Mouse (Mus musculus): ENCODE measurements at regions not wholly inside any gene's neighbourhood (a gene's known extent, or its start where the extent isn't known, plus 50 kb on each side); places are given as distances from the start of the nearest gene placed in this dataset.
A peak's percentile ranks its signal among the peaks of the same experiment; 100 is the strongest.

GRCm38 (mm10) chr8:128559004-128559662, 126.3 kb upstream of the Itgb1 start:
- DNase-seq (ENCODE audit: low read depth): peak; percentile 19

- DNase-seq (ENCODE audit: low read depth): no peak
Observed at GRCm38 (mm10) chr8:128560418-128560817, 125.0 kb upstream of the Itgb1 start.

GRCm38 (mm10) chr8:128561016-128561415, 124.4 kb upstream of the Itgb1 start:
- no peak for DNase-seq (ENCODE audit: low read depth)

GRCm38 (mm10) chr8:128562625-128563024, 122.8 kb upstream of the Itgb1 start:
- no peak for DNase-seq (ENCODE audit: low read depth)

GRCm38 (mm10) chr8:128563744-128564143, 121.7 kb upstream of the Itgb1 start:
- DNase-seq (ENCODE audit: low read depth): no peak

- no peak for DNase-seq (ENCODE audit: low read depth)
Observed at GRCm38 (mm10) chr8:128572291-128572690, 113.2 kb upstream of the Itgb1 start.

- DNase-seq (ENCODE audit: low read depth): no peak
Observed at GRCm38 (mm10) chr8:128594114-128594513, 91.3 kb upstream of the Itgb1 start.

GRCm38 (mm10) chr8:128594780-128595179, 90.7 kb upstream of the Itgb1 start:
- DNase-seq (ENCODE audit: low read depth): no peak

GRCm38 (mm10) chr8:128605588-128605987, 79.9 kb upstream of the Itgb1 start:
- no peak for DNase-seq (ENCODE audit: low read depth)

GRCm38 (mm10) chr8:128608876-128609275, 76.6 kb upstream of the Itgb1 start:
- DNase-seq (ENCODE audit: low read depth): no peak

- no peak for DNase-seq (ENCODE audit: low read depth)
Observed at GRCm38 (mm10) chr8:128612607-128613006, 72.8 kb upstream of the Itgb1 start.

- DNase-seq (ENCODE audit: low read depth): no peak
Observed at GRCm38 (mm10) chr8:128617854-128618253, 67.6 kb upstream of the Itgb1 start.

GRCm38 (mm10) chr8:128619086-128619485, 66.4 kb upstream of the Itgb1 start:
- no peak for DNase-seq (ENCODE audit: low read depth)
